Mouse (Mus musculus) cerebellum, postnatal 14 days (tissue): ENCODE measurements at regions not wholly inside any gene's neighbourhood (a gene's known extent, or its start where the extent isn't known, plus 50 kb on each side); places are given as distances from the start of the nearest gene placed in this dataset.

Experiments used
- DNase-seq, 2 experiments: peaks; one replicate each; pipeline ENCODE4 v3.0.0; 2021; ENCODE audit warnings: mixed read lengths in 2 of 2

DNA sequence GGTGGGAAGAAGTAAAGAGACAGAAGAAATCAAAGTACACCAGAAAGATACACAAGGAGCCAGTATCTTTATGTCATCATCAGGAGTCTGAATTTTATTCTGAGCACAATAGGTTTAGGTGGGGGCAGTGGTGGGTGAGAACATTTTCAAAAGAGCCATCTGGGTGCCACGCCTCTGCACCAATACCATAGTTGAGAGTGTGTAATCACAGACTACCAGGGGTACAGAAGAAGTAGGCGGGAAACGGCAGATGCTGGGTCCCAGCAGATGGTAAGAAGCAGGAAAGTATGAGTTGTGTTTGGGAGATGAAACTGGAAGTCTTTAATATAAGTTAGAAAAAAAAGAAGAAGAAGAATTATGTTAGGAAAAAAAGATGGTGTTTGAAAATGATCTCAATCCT, 682.7 kb upstream of the Pou3f3 start:
- DNase-seq = no peak

- no peak for DNase-seq
Measured at GRCm38 (mm10) chr1:42018966-42019365, 676.6 kb upstream of the Pou3f3 start.

GRCm38 (mm10) chr1:42025781-42026180, 669.8 kb upstream of the Pou3f3 start:
- no peak for DNase-seq

- no peak for DNase-seq
Measured at GRCm38 (mm10) chr1:42026423-42026822, 669.1 kb upstream of the Pou3f3 start.

GRCm38 (mm10) chr1:42033786-42034185, 661.8 kb upstream of the Pou3f3 start:
- DNase-seq = peak; percentile 54 to 73

DNA sequence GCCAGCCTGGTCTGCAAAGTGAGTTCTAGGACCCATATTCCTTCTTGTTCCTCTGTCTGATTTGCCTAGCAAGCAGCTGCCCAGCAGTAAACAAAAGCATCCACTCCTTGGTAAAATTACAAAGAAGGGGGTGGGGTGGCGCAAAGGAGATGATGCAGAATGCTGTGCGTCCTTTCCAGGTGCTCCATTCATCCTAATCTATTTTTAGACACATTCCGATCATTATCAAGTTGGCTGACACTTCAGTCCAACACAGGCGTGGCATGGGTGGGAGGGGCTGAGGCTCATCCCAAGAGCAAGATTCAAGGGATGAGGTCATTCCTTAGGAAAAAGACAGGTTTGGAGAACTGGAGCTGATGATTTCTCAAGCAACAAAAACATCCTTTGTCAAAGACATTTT, 660.2 kb upstream of the Pou3f3 start:
- DNase-seq = no peak

- DNase-seq = no peak
Measured at GRCm38 (mm10) chr1:42041544-42041943, 654.0 kb upstream of the Pou3f3 start.

GRCm38 (mm10) chr1:42058494-42058893, 637.1 kb upstream of the Pou3f3 start:
- DNase-seq = no peak

GRCm38 (mm10) chr1:42070064-42070463, 625.5 kb upstream of the Pou3f3 start:
- DNase-seq = no peak

GRCm38 (mm10) chr1:42096026-42096425, 599.5 kb upstream of the Pou3f3 start:
- no peak for DNase-seq

DNA sequence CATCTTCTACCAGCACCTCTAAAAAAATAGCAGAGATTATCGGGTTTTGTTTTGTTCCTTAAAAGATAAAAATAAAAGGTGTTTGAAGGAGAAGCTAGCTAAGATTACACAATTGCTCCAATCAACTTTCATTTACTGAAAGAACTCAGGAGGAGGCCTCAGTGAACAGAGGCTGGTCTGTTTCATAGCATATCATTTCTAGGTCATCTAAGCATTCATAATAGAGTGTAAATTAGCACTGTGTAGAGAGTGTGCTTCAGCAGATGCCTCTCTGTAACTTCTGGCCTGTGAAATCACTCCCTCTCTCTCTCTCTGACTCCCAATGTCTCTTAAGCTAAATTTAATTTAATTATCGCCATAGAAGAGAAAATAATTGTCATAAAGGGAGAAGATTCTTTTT, 597.0 kb upstream of the Pou3f3 start:
- DNase-seq = no peak

DNA sequence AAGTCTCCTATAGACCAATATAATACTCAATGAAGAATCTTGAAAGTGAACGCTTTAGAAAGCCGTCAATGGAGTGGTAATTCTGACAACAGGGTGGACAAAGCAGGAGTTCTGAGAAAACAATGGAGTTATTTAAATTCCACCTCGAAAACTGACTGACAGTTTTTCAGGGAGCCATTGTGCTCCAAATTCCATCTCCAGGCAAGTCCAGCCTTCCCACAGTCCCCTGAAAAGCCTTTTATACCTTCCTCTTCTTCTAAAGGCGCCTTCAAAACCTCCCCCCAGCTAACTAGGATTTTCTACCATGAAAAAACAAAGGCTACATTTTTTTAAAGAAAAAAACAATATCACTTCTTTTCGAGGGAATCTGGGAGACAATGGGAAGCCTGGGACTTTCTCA, 588.0 kb upstream of the Pou3f3 start:
- DNase-seq = no peak

DNA sequence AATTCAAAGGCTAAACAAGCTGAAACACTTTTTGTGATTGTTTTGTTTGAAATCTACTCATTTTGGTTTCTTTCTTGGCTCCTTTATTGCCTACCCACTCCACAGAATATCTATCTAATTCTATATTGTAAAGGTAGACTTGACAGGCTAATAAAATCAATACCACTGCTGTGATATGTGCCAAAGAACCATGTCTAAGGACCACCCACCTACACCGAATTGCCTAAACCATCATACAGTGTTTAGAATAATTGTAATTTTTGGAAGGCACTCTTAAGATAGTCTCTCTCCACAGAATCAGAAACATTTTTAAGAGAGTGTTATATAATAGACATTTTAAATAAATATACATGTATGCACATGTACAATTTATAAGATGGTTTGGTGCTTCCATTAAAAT, 587.6 kb upstream of the Pou3f3 start:
- no peak for DNase-seq

DNA sequence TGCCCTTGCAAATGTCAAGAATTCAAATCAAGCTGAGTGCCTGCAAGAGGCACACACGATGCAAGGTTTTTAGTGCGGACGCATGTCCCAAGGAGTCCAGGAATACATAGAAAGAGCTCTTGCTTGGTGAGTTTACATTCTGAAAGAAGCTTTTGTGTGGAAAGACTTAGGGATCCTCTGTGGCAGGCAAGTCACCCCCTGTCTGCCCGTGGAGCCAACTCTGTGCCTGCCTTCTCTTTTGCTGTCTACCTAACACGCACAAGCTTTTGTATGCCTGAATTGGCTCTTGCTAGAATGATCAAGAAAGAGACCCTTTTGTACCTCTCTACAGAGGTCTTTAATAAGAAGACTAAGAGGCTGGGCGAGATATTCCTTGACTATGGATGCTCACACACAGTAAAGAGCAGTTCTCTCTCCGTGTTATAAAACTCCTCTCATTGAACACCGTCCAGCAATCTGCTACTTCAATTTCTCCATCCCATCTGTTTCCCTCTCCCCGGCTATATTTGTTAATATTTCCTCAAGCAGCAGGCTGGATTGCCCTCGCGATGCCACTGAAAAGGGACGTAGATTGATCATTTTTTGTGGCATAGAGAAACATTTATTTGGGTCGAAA, 543.3 kb upstream of the Pou3f3 start:
- peak; percentile 26 to 41 for DNase-seq

DNA sequence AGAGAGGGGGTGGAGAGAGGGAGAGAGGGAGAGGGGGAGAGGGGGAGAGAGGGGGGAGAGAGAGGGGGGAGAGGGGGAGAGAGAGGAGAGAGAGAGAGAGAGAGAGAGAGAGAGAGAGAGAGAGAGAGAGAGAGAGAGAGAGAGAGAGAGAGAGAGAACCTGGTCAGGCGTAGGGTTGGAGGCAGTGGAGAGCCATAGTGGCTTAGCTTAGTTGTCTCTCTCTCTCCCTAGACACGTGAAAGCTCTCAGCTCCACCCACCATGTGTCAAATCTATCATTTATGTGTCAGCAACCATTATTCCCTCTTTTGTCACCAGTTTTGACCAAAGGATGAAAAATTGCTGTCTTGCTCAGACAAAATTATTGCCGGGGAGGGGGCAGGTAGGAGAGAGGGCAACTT, 542.7 kb upstream of the Pou3f3 start:
- peak; percentile 3 to 4 for DNase-seq

DNA sequence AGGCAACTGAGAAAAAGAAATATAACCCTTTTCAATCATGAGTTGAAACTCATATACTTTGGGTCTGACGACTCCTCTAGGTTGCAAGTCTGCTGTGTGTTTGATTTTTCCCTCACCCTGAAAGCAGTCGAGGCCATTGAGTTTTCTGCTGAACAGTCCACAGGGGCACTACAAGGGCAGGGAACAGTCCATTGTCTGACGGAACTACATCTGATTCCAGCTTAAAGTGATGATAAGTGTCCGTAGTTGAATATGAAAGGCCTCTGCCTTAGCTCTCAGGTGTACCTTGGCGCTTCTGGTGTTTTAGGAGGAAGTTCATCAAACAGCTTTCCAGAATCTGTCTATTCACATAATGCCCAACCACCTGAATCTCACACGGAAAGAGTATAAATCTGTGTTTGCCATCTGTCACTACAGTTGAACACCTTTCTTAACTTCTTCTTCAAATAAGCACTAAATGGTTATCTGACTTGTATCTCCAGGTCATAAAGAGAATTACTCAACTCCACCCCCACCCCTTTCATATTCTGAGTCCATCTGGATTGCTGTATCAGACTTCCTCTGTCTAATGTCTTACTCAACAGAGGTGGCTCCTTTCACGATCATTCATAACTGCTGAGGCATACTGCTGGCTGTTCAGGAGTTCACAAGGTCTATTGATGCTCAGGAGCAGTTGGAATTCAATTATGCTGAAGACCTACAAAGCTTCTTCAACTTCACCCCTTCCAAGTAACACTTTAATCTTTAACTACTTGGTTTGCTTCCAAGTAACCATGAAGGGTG, 527.6 kb upstream of the Pou3f3 start:
- DNase-seq = no peak

DNA sequence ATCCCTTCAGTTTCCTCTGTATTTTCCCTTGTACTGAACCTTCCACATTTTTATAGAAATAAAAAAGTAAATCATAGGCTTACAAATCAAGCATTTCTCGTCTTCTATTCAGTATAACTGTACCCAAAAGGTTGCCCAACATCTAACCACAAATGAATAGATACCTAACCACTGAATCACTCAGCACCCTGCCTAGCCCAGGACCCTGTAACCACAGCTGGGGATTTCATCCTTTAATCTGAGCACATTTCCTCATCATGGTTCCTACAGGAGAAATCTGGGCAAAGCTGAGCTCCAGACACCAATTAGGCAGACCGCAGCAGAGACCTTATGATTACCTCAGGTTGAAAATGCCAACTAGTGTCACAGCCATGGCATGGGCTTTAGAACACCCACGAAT, 526.1 kb upstream of the Pou3f3 start:
- DNase-seq = no peak

DNA sequence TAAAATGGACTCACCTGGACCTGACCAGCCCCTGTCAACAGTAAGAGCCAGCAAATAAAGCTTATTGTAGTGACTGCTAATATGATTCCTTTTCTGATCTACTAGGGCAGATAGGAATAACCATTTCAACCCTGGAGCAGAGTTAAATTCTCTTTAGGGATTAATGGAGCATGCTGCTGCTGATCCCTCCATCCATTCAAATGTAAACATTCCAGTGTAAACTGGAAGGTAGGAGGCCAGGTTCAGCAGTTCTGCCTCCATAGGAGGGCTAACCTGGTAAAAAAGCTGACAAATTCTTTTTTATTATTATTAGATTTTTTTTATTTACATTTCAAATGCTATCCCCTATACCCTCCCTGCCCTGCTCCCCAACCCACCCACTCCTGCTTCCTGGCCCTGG, 509.3 kb upstream of the Pou3f3 start:
- no peak for DNase-seq

DNA sequence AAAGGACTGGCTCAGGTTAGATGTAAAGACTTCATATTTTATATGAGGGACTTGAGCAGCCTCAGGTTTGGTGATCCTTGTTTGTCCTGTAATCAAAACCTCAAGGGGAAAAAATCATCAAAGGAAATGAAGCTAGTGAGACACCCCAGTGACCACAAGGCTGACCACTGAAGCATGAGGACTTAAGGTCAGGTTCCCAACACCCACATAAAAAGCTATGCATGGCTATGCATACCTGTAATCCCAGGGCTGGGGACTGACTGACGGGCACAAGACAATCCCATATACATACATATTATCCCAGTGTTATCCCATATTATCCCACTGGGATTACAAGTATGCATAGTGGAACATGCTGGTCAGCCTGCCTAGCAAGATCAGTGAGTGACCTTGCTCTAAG, 467.5 kb upstream of the Pou3f3 start:
- no peak for DNase-seq

DNA sequence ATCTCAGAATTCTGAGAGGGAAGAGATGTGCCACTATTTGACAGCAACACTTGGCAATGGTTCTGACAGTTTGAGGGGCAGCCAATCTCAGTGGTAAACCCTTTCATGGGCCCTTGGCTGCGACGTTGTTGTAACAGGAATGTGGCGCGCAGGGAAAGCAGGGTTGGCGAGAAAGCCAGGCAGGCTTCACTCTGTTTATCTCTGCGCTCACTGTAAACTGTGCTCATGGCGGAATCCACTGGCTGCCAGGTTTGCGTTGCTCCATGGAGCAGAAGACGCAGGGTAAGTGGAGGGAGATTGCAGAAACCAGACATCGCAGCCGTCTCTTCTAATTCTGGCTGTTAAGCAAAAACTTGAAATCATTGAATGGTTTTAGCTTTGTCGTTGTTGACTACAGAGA, 465.9 kb upstream of the Pou3f3 start:
- peak; percentile 86 to 89 for DNase-seq

DNA sequence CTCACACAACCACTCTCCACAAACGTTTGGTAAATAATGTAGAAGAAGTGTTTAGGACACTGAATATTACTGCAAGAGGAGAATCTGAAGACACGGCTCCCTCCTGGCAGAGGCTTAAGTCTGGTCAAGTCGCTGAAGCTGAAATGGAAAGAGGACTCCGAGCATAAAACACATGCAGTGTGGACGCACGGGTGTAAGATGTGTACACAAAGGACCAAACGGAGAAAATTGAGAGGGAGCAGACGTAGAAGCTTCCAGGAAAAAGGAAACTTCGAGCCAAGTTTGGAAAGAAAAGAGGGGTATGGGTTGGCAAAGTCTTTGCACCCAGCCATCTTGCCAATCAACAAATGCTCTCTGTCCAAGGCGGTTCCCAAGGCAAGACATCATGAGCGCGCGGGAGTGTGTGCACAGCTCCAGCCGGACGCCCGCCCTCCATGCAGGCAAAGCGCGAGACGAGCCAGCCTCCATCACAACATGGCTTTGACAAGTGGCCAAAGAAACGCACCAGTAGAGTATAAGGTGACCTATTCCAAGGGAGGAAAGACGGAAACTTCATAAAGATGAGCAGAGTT, 465.0 kb upstream of the Pou3f3 start:
- DNase-seq = peak; percentile 80 to 84

DNA sequence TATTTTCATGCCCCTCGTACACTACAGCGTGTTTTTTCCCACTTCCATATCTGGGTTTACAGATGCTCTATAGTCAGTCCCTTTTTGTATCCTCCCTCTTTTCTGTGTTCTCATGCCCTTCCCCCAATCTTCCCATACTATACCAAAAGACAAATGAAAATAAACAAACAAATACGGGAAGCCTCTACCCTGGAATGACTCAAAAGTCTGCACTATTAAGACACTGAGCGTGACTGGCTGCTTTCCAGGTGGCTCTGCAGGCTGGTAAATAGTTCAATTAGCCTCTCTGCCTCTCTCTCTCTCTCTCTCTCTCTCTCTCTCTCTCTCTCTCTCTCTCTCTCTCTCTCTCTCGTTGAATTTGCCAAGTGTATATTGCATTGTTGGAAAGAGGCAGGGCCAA, 464.5 kb upstream of the Pou3f3 start:
- peak; percentile 66 to 82 for DNase-seq

DNA sequence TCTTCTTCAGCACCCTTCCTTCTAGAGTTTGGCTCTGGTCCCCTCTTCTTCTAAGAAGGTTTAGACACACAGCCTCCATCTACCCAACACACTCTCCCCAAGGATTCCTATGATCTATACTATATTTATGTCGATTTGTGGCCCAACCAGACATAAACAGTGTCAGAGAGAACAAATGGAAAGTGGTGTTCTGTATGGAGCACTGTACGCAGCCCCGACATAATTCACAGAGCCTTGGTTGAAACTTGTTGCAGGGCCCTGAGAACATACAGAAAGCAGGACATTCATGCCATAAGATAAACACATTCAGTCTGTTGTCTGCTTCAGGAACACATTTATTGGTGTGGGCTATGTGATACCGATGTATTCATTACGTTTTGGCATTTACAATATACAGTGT, 463.7 kb upstream of the Pou3f3 start:
- no peak for DNase-seq

- no peak for DNase-seq
Measured at GRCm38 (mm10) chr1:42232716-42233115, 462.9 kb upstream of the Pou3f3 start.
